Mouse (Mus musculus) megakaryocyte, embryonic 14.5 days (primary cell): Measurements from ENCODE around the gene 3830406C13Rik.

ENCODE experiments used
- FLI1 ChIP-seq: IDR thresholded peaks from 2 replicates; pipeline ENCODE4 v1.6.1; 2012; ENCODE audit warnings: low read length, inconsistent platforms, mixed read lengths
- GATA1 ChIP-seq: IDR thresholded peaks from 3 replicates; pipeline ENCODE4 v1.6.1; 2012; ENCODE audit warnings: mixed read lengths, low read length, inconsistent platforms, borderline replicate concordance

- TF ChIP-seq GATA1 (no peak), FLI1 (no peak)
These were observed 60.2 kb downstream of the 3830406C13Rik start for GRCm38 (mm10) chr14:12344061-12344745.
